Mouse (Mus musculus) ES-E14 (cell line): Measurements from ENCODE around the gene Fam229b.
A peak's percentile ranks its signal among the peaks of the same experiment; 100 is the strongest.

Experiments used
- CHD2 ChIP-seq: IDR thresholded peaks from 2 replicates; pipeline ENCODE4 v1.6.1; 2014; ENCODE audit warnings: mild to moderate bottlenecking, low read depth, low read length, inconsistent platforms
- HCFC1 ChIP-seq: IDR thresholded peaks from 2 replicates; pipeline ENCODE4 v1.6.1; 2012; ENCODE audit warnings: low read length, inconsistent platforms, borderline replicate concordance; ENCODE audit not compliant: insufficient read depth
- MAFK ChIP-seq: IDR thresholded peaks from 2 replicates; pipeline ENCODE4 v1.6.1; 2014; ENCODE audit warnings: mild to moderate bottlenecking, low read depth, low read length, inconsistent platforms; ENCODE audit not compliant: insufficient read depth
- ZC3H11A ChIP-seq: IDR thresholded peaks from 2 replicates; pipeline ENCODE4 v1.6.1; 2012; ENCODE audit warnings: low read depth, mild to moderate bottlenecking, inconsistent platforms, low read length, borderline replicate concordance

GRCm38 (mm10) chr10:39106935-39107334 lies 26.8 kb downstream of the Fam229b start:
- TF ChIP-seq ZC3H11A (no peak), HCFC1 (no peak), CHD2 (peak; percentile 48; the same call in 1 of the 2 replicates), MAFK (no peak)
